Mouse (Mus musculus) cerebellum, adult 2 months (tissue): Measurements from ENCODE around the gene Eif3k.

Source experiments
- CTCF ChIP-seq: fragments of 200-500 bp; IDR thresholded peaks from 2 replicates; pipeline ENCODE4 v1.5.1; 2011; ENCODE audit warnings: low read depth, mild to moderate bottlenecking, control low read depth, low read length, moderate library complexity, borderline replicate concordance; ENCODE audit not compliant: insufficient read depth
- POLR2A ChIP-seq: fragments of 200-500 bp; IDR thresholded peaks from 2 replicates; pipeline ENCODE4 v1.6.1; 2011; ENCODE audit warnings: low read length, control low read depth, borderline replicate concordance; ENCODE audit not compliant: insufficient read depth

DNA sequence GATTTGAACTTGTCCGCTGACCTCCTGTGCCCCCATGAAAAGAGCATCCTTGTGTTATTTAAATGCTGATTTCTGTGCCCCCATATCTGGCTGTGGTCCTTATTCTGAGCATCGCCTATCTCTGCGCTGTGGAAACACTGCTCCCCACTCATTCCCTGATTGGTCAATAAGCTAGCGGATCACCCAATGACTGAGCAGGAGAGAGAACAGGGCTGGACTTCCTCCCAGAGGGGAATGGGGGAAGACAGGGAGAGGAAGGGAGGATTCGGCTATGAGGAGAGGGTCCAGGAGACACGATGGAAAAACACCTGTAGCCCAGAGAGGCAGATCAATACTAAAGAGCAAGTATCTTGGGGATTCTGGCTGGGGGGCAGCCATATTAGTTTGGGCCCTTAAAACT lies 47.1 kb upstream of the Eif3k start:
- TF ChIP-seq CTCF (no peak), POLR2A (no peak)
